Mouse (Mus musculus): Measurements from ENCODE around the gene Aig1. TPM values are rescaled to one million over a fixed set of nuclear protein-coding genes. Genes with fewer than 3 reads are reported as not detected.

Aig1 gene
- total RNA-seq, 2 experiments from 2014 or later, result 56.8 to 61.4 TPM

DNA sequence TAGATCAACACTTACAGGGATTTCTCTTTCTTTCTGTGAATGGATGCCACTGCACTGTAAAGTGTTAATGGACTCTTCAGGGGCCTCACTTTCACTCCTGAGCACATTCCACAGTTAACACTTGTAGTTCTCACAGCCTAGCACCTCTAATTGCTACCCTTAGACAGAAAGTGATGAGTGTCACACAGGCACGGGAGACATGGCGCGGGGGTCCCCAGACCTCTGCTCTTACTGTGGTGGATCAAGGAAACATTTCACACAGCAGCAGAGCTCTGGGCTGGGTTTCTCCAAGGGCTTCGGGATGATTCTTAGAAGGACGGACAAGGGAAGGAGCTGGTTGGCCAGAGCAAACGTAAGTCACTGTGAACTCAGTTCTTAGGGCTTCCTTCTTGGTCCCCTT, 166.1 kb downstream of the Aig1 start:
- DNase-seq, result no peak

DNA sequence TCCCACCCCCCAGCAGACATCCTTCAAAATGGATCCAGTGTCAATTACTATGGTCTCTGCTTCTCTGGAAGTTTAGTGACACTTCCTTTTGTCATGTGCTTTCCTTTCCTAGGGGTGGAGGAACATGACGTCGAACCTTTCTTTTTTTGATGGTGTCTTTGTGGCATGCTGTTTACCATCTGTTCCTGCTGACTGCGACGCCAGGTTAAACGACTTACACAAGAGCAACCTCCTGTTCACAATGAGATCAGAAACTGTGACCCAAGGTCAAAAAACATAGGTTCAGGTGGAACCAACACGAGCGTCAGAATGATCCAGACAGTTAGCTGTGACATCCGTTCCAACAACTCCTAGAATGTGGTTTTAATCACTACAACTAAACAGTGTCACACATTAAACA, 166.7 kb downstream of the Aig1 start:
- no peak for DNase-seq

DNA sequence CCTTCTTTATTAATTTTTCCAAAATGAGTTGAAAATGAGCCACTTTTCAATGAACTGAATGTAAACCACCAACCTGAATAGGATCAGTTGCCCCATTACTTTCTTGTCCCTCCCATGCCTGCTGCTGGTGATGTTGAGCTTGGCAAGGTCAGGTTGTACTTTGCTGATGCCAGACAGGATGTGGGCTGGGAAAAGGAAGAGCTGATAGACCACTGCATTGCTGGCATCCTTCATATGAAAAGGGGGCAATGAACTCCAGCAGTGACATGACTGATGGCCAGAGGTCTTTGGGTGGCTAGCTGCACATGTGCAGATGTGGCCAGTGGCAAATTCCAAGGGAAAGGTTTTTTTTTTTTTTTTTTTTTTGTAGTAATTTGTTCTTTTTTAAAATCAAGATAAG, 172.5 kb downstream of the Aig1 start:
- peak in 1 of 2 experiments; percentile 33 for DNase-seq

DNA sequence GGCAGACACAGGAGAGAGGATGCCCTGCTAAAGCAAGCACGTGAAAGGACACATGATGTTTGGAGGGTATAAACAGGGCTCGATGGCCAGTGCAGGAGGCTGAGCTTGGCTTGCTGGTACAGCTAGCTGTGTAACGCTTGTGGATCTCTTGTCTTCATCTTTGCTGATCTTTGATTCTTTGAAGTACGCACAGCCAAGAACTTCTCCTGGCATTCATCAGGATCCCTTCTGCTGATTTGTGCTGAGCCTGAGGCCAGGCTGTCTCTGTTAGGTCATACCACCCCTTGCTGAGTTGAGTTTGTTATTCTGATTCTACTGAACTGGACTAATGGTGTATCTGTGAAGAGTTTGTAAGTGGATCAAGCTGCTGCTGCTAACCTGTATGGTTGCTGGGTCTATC, 175.5 kb downstream of the Aig1 start:
- DNase-seq, result no peak

DNA sequence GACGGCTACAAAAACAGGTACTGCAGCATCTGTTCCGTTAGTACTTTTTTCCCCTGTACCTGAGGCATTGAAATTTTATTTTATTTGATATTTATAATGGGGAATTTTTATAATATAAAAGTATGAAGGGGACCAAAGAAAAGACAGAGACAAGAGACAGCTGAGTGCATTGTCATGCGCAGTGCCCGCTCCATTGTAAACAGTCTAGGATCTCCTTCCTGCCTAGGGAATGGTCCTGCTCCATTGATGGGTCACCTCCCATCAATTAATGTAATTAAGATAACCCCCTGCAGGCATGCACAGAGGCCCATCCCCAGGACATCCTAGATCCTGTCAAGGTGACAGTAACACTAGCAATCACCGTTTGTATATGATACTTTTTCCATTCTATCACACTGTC, 178.0 kb downstream of the Aig1 start:
- DNase-seq, result no peak

DNA sequence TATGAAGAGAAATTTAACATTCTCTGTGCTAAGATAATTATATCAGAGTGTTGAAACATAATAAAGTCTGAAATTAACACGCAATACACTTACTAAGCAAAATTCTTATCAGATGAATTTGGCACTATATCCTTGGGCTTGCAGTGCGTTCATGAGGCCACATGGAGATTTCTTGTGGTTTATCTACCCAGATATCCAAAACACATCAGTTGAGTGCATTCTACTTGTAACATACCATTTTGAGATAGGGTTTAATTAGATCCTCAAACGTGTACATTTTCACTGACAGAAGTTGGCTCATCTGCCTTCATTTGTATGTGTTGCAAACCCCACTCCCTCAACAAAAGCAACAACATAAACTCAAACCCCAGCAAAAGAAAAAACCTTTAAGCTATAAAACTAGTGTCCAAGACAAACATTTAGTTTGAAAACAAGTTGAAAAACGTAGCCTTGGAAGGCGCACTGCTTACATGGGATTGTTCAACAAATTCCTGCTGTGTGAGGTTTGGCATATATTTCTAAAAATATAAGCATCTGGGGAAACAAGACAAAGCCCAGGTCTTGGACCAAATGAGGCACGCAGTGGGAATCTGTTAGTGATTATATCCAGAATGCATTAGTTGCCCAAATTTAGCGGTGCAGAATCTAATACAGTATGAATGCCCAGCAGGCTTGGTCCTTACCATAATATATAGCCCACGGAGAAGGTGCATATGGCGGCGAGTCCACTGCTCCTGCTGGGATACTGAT, 178.8 kb downstream of the Aig1 start:
- DNase-seq, result no peak

DNA sequence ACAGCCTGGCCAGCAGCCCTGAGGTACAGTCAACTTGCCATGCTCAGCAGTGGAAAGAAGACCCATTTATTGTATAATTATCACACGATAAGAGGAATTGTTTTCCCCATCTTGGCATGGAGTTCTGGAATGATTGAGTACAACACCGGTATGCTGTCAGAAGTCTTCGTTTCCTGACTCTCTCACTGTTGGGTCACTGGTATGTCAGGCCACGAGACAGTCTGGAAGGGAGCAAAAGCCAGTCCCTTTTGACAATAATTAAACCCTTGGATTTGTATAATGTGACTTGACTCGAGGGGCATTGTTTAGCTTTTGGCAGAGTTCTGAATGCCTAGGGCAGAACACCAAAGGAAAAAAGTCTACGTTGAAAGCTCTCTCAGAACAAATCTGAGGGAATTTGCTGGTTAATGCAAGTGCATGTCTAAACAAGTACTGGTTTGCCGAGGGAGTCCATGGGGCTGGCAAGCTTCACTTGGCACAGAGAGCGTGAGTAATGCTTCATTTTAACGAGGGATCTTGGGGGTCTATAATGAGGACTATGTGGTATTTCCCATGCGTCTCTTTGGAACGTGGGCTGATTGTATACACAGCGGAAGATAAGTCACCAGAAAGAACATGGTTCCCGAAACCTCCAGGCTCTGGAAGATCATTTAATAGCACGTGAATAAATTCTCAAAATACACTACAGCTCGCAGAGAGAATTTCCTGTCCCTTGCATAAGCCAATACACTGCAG, 180.2 kb downstream of the Aig1 start:
- DNase-seq, result peak in 1 of 2 experiments; percentile 23

DNA sequence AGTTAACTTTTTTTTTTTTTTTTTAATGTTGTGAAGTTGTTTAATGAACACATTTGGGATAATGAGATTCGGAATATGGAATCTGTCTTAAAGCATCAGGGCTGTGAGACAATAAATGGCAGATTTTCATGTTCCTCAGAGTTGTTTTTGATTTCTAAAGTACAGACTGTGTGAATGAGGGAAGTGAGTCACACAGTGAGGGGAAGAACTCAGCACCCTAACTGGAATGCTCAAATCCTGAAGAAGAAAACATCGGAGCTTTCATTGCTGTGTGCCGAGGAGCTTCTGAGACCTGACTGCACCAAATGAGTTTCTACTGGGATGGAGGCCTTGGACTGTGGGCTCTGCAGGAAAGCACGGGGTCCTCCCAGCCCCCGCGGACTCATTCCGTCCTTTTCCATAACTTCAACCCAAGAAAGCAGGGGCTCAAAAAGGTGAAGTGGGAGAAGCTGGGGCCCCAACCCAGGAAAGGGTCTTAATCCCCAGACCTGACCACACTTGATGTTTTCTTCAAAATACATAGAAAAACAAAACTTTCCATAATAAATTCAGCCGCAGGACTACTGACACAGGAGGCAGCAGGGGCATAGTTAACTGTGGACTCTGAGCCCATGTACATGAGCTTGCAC, 181.5 kb downstream of the Aig1 start:
- DNase-seq, result no peak

DNA sequence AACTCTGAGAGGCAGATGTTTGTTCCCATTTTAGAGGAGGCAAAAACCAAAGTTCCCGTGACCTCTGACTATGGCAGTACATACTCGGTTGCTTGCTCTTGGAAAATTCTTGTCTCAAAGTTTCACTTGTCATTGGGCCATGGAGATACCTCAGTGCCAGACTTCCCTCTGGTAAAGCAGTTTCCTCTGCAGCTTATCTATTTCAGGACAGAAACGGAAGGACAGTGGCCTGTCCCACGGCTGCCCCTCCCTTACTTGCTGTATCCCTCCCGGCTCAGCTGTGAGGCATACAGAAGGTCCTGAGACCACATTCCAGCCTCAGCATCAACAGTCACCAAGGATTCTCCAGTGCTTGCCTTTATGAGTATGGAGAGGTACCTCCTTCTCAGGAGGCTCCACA, 182.7 kb downstream of the Aig1 start:
- DNase-seq, result peak; percentile 60 to 74

DNA sequence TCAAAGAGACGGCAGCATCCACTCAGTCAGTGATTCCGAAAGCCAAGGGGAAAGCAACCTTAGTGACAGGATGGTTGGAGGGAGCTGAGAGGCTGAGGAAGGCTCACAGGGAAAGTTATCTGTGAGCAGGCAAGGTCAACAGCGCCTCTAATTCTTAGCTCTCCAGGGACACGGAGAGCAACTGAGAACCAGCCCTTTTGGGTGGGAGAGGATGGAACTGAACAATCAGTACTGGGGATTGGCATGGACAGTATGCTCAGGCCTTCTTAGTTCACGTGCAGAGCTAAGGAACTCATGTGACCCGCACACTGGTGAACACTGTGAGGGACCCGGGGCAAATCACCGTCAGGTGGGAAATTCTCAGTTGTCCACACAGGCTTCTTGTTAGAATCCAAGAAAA, 183.4 kb downstream of the Aig1 start:
- DNase-seq, result peak; percentile 23 to 25

DNA sequence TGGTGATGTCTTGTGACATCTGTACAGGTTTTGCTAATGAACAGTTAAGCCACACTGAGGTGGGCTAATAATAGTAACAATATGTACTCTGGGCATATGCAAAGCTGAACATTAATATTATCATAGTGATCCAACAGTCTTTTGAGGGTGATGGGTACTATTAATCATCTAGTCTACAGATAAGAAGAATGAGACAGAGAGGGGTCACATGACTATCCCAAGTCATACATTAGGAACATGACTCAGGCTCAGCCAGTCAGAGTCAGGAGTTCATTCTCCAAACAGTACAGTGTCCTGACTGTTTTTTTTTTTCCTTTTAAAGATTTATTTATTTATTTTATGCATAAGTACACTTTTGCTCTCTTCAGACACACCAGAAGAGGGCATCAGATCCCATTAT, 184.3 kb downstream of the Aig1 start:
- DNase-seq, result no peak

DNA sequence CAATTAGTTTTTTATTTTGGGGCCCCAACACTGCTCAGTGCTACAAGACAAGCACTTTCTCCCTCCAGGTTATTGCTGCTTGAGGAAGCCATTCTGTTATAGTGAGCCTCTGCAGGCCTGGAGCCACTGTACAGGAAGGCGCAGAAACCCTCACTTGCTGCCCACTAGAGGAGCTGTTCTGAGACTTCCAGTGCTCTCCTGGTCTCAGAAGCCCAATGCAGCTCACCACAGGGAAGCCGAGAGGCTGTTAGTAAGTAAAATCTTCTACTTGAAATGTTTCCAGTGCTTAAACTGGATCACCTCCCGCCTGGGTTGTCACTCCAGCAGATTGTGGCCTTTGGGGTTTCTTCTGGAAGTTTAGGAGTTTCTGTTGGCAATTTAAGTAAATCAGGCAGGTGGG, 186.2 kb downstream of the Aig1 start:
- DNase-seq, result peak; percentile 14 to 21

DNA sequence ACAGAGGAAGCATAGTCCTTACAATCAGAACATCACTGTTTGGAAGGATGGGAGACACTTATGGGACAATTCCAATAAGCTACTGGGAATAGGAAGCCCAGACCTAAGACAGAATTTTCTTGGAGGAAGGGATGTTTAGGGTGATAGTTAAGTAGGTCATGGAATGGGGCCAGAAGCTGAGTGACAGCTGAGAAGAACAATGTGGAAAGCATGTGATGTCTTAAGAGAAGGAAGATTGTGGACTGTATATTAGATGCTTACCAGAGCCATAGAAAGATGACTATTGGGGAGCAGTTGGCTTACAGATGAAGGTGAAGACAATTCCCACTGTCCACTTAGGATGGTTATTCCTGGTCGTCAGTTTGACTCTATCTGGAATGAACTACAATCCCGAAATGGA, 191.3 kb downstream of the Aig1 start:
- DNase-seq, result peak; percentile 24 to 26

DNA sequence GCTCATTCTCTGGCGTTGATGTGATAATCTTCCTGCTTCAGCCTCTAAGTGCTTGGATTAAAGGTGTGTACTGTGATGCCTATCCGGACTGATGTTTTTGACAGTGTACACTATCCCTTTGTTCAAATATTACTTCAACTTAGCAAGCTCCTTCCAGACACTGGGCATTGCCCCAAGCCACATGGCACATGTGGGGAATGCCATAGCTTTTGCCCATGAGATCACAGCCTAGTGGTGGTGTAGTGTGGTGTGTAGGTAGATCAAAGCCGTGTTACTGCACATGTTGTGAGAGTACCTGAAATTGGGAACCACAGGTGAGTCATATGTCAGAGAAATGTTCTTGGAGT, 193.8 kb downstream of the Aig1 start:
- no peak for DNase-seq

DNA sequence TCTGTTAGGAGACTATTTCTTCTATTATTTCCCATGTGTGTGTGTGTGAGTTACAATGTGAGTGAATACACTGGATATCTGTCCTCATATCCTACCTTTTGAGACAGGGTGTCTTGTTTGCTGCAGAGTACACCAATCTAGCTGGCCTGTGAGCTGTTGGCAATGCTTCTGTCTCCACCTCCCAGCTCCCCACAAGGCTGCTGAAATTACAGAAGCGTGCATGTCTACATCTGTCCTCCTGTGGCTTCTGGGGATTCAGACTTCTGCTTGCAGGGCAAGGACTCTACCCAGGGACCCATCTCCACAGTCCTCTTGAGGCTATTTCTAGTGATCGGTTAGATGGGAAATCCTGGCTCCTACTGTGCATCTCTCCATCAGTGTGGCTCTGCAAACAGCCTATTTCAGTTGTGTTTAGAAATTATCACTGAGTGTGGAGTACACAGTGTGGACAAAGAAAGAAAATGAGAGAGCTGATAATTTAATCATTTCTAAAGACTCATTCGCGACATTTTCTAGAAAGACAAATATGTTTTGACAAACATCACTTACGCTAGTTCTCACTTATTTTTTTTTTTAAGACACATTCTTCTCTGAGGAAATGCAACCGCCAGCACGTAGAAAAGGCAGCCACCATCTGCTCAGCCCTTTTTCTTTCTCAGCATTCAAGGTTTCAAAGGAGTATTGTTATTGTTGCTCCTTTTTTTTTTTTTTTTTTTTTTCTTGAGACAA, 194.3 kb downstream of the Aig1 start:
- no peak for DNase-seq

DNA sequence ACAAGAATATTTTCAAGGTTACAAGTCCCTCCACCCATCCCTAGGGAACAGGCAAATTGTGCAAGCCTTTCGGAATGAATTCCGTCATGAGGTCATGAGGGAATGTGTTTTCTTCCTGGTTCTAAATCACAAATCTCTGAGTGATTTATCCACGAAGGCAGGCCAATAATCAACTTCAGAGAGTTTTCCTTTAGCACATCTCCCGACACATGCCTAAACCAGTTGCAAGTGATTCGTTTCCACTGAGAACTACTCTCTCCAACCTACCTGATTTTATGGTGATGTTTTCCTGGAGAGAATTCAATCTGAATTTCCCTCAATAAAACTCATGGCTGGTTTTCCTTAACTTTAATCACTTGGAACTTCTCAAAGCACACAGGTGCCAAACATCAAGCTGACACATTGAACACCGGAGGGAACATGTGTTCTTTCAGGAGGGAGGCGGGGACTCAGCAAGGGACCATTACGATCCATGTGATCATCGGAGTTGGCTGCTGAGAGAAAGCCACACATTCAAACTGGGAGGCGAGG, 201.5 kb downstream of the Aig1 start:
- DNase-seq, result peak; percentile 82 to 84

DNA sequence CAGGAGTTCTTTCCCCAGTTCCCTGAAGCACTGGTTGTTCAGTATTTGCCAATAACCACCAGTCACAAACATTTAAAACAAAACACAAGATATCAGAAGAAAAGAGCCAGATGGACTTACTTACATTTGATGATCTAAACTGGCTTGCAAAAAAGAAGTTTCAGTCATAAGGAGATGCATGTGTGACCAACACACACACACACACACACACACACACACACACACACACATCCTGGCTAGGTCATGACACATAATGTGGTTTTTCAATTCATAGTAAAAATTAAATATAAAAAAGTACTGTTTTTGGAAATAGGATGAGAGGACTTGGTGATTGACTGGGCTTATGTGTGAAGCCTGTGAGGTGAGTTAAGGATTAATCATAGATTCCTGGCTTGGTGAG, 205.3 kb downstream of the Aig1 start:
- no peak for DNase-seq

DNA sequence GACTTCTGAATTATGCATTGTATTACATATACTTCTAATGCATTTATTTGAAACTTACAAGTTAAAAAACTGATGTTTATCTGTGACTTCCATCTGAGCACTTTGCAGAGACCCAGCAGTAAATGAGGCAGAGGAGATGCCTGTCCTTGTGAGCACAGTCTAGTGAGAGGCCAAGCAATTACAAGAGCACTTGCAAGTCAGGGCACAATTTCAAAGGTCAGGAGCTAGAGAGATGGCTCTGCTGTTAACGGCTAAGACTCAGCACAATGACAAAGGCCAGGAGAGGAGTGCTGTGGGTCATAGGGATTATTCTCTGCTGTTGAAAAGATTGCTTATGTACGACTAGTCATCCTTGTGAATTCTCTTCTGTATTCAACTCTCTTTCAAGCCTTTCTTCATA, 209.0 kb downstream of the Aig1 start:
- no peak for DNase-seq

DNA sequence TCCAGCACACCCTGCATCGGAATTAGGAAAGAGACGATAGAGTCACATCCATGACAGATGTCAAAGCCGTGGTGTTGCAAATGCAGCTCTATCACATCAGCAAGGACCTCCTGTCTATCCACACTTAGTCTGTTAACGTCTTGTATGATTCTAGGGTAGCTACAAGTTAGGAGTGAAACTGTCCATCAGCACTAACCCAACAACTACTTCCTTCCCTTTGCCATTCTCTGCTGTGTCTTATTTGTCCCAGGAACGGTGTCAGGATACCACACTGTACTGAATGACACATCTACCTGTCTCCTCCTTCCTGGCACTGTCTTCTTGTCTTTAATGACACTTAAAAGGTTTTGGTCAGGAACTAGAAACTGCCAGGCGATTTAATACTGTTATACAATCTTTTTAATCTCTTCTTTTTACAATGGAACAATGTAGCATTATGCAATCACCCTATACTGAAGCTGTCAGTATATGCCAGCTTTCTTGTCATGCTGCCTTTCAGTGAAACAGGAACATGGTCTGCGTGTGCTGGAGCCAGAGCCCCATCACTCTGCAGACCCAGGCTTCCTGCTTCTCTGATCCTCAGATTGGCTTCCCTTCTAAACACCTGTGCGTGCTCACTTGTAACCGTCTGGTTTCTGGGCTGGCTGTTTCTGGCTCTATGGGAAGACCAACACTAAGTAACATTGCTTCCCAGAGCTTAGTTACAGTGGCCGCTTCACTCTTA, 214.9 kb downstream of the Aig1 start:
- no peak for DNase-seq

DNA sequence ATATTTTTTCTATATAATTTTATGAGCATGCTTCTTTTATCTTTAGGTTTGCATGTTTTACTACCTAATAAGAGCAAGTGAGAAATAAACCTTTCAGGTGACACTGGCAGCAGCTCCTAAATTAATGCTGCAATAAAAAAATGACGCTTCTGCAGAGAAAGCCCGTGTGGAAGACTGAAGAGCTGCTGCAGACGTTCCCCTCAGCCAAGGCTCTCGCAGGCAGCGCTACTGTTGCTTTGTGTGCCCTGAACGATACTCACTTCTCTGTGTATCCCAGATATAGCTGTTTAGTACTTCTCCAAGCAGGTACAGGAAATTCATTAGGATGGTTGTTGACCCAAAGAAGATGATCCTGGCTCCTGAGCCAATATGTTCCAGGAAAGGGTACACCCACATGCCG, 215.5 kb downstream of the Aig1 start:
- no peak for DNase-seq

DNA sequence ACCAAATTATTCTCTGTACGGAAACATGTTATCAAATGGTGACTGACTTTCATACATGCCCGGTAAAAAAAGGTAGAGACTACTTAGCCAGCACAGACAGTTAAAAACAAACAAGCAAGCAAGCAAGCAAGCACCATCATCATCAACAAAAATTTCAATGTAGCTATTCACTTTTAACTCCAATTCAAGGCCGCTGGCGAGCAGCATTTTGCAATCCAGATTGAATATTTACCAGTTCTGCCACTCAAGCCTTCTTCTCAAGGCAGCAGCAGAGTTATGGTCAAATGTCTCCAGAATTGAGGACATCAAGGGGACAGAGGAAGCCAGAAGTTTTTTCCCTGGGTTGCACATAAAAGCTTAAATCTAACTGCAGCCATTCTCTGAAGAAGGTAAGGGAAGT, 216.7 kb downstream of the Aig1 start:
- DNase-seq, result no peak

DNA sequence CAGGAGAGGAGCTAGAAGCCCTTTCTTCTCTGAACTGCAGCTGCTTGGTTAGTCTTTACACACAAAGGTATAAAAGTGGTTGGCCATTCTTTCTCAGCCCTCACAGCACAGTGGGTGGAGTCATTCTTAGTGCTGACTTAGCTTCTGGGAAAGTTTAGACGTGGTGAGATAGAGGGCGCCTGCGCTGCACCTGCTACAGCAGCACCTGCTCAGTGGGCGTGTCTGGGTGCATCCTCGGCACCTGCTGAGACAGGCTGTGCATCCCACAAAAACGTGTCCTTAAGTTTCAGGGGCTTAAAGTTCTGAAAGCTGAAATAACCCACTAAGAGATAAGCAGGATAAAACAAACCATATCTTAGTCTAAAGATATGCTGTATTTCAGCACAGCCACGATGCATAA, 227.0 kb downstream of the Aig1 start:
- DNase-seq, result no peak
